Mouse (Mus musculus) frontal cortex, postnatal 36 days (tissue): ENCODE data around the gene Lrch3.

Experiments
- DNase-seq, 2 experiments: peaks; one replicate each; pipeline ENCODE4 v3.0.0; 2022; ENCODE audit warnings: low spot score in 2 of 2

The Lrch3 gene

DNA sequence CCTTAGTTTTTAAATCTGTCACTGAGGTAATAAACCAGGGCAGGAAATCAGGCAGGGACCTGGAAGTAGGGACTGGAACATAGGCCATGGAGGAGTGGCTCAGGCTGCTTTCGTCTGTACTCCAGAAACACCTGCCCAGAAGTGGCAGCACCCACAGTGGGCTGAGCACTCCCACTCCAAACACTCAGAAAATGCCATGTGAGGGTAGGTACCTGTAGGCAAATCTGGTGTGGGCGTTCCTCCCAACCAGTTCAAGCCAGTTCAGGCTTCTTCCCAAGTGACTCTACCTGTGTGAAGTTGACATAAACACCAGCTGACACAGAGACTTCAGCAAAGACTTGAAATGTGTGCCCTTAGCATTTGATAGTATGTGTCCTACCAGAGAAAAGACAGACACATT, 70.7 kb downstream of the Lrch3 start:
- DNase-seq, result no peak

DNA sequence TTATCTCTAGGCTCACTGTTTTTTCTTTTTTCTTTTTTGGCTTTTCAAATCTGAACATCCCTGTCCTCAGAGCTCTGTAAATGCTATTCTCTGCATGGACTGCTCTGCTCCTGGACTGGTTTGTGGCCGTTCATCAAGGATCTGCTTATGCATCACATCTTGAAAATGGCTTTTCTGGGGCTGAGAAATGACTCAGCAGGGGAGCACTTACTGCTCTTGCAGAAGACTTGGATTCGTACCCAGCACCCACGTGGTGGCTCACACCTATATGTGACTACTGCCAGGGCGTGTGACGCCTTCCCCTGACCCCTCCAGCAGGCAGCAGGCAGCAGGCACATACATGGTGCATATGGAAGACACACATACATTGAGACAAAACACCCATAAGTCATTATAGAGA, 78.3 kb downstream of the Lrch3 start:
- peak; percentile 43 to 47 for DNase-seq

DNA sequence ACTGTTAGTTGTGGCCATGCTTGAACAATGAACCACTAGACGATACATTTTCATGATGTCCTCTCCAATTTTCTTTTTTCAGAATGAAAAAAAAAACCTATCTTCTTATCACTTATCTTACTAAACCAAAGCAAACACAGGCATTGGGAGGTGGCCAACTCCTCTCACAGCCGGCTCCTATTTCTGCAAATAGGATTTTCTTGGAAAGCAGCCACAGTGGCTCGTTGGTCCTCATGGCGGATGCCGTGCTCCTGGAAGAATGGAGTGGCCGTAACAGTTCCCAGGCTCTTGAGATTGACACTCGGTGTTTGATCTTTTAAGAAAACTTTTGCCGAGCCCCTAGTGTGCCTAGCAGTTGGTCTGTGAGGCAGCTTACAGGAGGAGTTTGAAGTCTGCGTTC, 91.3 kb downstream of the Lrch3 start:
- no peak for DNase-seq

DNA sequence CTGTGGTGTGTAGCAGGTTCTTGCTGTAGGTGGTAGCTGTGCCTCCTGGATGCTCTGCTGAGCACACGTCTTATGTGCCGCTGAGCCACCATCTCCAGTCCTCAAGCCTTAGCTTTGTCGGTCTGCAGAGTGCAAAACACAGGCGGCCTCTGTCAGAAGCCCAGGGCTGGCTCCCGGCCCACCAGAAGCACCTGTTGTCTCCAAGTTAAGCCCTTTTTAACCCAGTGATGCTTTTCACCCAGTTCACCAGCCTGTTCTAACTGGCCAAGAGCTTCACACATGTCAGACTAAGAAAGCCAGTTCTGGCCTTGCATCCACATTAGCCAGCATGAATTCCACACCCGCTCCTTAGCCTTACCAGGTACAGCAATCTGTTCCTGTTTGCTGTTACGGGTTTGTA, 93.0 kb downstream of the Lrch3 start:
- DNase-seq, result no peak

DNA sequence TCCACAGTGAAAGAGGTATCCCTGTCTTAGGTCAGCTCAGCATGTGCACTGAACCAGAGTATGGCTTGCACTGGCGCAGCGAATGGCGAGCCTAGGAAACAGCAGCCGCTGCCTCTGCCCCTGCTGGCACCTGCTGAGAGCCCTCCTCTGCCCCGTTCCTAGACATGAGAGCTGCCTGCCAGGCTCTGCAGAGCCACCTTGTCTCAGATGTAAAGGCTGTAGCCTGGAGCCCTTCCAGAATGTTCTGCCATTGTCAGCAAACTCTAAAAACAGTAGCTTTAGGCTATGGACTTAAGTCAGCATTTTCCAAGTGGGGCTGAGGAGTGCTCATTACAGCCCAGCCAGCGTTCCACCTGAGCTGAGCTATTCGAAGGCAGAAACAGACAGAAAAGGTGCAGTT, 93.5 kb downstream of the Lrch3 start:
- no peak for DNase-seq

DNA sequence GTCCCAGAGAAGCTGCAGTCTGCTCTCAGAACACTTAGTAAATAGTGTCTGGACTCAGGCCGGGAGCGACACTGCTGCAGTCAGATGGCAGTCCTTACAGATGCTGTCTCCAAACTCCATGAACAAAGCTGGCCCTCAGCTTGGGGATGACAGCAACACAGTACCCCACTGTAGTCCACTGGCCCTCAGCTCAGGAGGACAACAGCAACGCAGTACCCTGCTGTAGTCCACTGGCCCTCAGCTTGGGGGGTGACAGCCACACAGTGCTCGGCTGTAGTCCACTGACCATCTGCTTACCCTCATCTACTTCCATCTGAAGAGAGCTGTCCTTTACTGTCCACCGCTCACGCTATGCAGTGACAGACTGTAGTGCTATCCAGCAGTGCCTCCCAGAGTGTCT, 96.3 kb downstream of the Lrch3 start:
- DNase-seq, result no peak

DNA sequence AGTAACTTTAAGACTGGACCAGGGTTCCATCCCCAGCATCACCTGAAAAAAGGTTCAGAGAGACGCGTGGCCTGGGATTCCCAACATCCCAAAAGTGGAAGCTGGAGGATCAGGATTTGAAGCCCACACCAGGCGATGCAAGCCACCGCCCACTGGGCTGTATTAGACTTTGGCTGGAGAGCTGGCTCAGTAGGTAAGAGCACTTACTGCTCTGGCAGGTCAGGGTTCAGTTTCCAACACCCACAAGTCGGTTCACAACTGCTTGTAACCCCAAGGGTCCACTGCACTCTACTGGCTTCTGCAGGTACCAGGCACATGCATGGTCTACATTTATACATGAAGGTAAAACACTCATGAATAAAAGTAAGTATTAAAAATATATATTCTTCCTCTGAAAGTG, 99.9 kb downstream of the Lrch3 start:
- no peak for DNase-seq

DNA sequence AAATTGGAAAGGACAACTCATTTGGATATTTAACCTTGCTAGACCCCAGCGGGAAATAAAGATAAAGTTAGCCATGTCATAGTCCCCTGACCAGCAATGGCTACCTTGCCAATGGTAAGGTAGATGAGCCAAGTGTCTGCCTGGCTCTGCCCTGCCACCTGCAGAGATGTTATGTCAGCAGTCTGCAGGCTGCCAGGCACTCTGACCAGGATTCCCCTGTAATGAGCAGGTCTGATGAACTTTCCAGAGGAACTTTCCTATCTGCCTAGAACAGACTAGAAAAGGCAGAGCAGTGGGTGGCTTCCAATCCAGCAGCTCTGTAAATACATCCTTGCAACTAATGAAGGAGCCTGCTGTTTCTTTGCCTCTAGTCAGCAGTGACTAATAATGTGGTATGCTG, 101.0 kb downstream of the Lrch3 start:
- DNase-seq, result no peak

DNA sequence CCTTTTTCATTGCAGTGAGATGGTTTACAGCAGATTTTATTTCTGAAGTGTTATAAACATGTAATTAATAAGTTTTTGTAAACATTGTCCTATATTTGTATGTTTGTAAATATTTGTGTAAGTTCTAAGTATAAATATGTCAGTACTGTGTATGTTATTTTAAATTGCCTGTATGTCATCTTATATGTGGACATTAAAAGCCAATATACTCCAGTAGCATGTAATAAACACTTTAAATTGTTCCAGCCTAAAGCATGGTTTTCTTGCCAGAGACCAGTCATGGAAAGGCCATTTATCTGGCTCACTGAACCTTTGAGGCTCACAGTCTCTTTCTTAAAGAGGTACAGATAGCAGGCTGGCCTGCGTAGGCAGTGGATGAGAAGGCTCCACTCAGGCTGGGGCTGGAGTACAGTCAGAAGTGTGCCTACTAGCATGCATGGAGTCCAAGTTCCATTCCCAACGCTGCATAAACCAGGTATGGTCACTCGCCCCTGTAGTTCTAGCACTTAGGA, 101.6 kb downstream of the Lrch3 start:
- no peak for DNase-seq

DNA sequence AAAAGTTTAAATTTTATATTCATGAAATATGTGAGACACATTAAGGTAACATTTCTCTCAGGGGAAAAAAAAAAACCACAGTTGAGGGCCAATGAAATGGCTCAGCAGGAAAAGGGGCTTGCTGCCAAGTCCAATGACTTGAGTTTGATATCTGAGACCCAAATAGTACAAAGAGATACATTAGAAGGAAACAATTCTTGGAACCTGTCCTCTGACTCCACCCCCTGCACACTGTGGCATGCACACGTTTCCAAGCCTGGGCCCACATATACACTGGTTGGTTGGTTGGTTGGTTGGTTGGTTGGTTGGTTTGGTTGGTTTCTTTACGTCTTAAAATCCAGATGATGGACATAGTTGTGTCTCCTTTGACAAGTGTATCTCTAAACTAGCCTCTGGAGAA, 102.1 kb downstream of the Lrch3 start:
- DNase-seq, result no peak

DNA sequence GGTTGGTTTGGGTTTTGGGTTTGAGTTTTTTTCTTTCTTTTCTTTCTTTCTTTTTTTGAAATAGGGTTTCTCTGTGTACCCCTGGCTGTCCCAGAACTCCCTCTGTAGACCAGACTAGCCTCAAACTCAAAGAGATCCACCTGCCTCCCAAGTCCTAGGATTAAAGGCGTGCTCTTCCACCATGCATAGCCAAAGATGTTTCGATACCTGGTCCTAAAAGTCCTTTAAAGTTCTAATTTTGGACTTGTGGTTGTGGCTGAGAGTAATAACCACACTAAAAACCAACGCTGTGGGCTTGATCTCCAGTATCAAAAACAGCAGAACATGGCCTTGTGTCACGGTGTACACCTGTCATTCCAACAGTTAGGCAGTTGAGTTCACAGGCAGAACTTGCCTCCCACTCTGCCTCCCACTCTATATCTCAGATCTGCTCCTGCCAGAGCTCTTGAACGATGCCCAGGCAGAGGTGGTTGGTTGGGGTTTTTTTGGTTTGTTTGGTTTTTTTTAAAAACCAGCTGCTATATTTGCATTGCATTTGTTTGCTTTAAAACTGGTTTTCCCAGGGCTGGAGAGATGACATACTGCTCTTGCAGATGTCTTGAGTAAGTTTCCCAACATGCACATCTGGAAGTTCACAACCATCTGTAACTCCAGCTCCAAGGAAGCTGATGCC, 103.9 kb downstream of the Lrch3 start:
- no peak for DNase-seq

DNA sequence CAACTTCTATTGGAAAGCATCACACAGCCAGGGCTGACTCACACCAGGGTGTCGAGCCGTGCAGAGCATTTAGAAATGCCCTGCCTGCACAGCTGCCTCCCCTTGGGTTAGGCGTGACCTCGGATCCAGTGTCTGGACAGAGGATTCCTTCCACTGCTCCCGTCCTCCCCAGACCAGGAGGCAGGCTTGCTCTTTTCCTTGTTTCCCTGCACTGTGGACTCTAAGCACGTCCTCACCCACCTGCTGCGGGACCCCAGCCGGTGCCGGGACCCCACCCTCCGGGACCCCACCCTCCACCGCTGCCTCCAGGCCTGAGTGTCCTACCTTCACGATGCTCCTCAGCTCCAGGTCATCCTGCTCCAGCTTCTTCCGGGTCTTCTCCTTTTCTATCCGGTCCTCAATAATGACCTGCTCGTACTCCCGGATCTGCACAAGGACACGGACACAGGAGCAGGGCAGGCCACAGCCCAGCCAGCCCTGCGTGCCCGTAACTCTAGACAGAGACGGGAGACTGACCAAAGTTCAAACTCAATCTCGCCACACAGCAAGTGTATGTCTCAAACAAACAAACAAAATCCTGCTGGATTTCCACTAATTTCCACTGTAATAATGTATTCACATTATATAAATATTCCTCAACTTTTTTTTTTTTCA, 105.3 kb downstream of the Lrch3 start:
- no peak for DNase-seq

DNA sequence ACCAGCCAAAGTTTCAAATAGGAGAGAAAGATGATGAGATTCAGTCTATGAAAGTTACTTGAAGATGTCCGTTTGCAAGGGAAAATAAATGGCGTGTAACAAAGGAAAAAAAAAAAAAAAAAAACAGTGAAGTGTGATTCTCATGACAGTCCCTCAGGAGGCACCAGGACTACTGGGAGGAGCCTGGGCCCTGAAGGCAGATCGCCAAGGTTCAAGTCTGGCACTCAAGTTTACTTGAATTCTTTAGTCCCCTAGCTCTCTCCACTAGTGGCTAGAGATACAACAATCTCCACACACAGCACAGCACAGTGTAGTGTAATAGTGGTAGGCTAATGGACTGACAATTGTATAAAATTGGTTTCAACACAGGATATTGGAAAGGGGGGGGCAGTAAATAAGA, 107.5 kb downstream of the Lrch3 start:
- no peak for DNase-seq

DNA sequence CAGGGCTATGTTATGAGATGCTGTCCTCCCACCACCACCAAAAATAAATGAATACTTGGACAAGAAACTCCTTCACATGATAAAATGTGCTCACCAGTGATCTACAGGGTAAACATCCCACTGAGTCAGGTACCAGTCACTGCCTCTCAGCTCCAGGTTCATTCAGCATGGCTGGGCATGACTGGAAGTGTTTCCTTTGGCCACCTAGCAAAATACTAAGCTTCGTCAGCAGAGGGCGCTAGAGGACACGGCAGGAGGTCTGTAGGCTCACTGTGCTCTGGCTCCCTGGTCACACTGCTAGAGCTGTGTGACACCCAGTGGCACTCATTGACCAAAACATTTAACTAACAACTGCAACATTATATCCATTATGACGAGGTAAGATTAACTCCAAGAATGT, 109.8 kb downstream of the Lrch3 start:
- peak; percentile 79 to 86 for DNase-seq

DNA sequence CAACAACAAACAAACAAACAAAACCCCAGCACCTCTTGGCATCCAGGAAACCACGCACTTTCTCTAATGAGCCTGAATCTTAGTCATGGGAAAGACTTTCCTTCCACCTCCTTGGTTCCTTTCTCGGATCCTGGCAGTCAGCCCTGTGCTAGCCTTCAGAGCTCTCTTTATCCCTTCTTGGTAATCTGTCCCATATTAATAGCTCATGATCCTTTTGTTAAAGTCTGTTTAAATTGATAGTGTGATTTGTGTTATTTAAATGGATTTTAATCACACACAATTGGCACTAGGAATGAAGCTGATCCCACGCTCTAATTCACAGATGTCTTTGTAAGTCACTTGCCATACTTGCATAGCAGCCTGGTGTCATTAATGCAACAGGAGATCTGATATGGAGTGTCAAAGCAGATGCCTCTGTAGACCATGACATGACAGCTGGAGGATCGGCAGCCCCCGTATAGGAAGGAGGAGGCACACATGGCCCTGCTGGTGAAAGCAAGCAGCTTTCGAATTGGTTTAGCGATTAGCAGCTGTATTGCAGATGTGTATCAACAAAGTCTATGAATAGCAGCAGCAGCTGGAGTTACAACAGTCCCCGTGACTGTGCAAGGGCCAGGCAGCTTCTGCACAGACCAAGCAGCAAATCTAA, 110.7 kb downstream of the Lrch3 start:
- DNase-seq, result no peak

DNA sequence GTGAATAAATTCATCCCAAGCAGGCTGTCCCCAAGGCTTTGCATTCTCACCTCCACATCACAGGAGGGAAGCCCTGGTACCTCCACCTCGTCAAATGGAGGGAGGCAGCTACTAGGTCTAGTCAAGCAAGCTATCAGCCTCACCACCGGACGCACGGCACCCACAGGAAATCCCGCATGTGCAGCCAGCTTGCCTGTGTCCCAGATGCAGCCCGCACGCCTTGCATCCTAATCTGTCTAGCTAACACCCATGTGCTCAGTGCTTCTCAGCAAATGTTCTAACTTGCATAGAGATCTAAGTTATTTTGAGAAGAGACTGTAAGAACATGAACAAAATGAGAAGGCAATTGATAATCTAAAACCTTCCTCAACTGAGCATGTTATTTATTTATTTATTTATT, 112.5 kb downstream of the Lrch3 start:
- peak in 1 of 2 experiments; percentile 38 for DNase-seq

DNA sequence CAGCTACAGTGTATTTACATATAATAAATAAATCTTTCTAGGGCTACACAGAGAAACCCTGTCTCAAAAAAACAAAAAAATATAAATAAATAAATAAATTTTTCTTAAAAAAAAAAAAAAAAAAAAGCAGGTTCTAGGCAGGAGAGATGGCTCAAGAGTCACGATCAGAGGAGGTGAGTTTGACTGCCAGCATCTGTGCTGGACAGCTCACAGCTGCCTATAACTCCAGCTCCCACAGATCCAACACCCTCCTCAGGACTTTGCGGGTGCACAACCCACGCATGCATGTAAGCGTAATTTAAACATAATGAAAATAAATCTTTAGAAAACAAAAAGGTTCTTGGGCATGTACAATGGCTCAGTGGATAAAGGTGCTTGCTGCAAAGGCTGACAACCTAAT, 122.1 kb downstream of the Lrch3 start:
- DNase-seq, result no peak

DNA sequence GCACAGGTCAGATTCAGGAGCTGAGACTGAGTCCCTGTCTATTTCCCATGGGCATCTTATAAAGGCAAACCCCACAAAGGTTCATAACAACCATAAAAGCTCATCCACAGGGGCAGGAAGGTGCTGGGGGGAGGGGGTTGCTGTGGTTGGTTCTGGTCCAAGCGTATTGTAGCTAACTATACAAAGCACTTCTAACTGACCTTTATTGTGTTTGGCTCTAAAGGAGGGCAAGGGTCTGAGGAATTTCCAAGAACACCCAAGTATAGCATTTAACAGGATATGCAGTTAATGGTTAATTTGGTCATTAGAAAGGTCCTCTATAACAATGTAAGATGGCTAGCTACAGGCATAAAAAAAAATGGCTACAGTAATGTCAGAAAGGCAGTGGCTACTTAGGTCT, 128.8 kb downstream of the Lrch3 start:
- no peak for DNase-seq

DNA sequence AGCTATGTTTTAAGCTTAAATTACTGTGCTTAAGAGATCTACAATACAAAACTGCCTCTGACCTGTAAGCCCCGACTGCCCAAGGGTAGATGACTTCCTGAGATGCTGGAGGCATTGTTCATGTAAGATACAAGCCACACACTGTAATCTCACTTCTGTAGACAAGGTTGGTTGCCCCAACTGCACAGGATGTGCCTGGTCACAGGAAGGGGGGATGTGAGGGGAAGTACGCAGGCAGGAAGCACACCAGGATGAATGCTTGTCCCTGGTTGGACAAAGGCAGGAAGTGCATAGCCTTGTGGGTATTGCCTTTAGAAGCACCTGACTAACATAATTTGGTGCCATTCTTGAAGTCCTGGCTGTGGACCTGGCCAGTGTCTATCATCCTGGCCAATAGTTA, 129.4 kb downstream of the Lrch3 start:
- DNase-seq, result no peak

DNA sequence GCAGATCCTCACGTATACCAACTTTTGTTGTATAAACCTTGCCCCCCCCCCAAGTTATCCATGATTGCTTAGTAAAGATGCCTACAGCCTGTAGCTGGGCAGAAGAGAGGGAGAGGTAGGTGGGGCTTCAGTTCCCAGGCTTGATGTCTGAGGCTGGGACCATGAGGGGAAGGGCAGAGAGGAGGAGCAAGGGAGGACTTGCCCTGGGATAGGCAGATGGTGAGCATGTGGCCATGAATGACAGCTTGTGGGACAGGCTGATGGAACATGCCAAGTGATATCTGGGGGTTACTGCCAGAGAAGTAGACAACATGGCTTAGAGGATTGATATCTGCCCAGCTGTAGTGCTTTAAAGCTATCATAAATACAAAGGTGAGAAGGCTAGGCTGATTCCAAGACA, 134.1 kb downstream of the Lrch3 start:
- no peak for DNase-seq

DNA sequence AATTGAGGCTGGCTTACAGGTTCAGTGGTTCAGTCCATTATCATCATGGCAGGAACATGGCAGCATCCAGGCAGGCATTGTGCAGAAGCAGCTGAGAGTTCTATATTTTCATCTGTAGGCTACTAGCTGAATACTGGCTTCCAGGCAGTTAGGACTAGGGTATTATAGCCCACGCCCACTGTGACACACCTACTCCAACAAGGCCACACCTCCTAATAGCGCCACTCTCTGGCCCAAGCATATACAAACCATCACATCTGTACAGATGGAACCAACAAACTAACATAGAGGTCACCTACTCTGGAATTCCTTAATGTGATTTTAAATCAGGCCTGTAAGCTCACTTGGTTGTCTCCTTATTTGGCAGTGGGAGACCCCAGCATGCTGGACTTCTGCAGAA, 134.8 kb downstream of the Lrch3 start:
- no peak for DNase-seq

DNA sequence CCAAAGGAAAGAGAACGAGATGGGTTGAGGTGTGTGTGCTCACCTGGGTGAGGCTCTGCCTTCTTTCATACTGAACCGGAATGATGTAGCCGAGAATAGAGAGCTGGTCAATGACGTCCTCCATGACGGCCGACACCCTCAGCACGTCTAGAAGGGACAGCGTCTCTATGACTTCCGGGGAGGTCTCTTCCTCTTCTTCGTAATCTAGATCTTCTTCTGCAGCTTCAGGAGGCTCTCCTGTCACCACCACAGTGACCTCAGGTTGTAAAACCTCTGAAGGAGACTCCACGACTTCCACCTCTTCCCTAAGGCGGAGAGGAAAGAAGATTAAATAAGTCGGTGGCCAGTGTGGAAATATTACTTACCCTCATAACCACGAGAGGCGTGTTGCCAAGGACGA, 135.9 kb downstream of the Lrch3 start:
- DNase-seq, result no peak

DNA sequence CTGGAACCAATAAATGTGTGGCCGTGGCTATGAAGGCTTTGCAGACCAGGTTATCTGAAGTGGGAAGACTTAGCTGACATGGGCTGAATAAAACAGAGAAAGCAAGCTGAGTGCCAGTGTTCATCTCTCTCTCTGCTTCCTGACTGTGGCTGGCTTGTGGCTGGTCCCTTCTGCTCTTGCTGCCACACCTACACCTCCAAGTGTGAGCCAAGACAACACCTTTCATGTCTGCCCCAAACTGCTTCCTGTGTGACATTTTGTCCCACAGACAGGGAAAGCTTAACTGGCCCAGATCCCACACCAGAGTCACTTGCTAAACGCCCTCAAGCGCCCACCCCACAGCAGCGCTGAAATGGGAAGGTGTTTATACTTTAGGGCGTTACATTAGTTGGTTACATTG, 139.2 kb downstream of the Lrch3 start:
- DNase-seq, result no peak
